Comparison of ENCODE assay signal across 15 mouse cellular contexts in genomic region chr19:56891438-56891837, GRCm38 (mm10). TPM values are rescaled to one million over a fixed set of nuclear protein-coding genes. Genes with fewer than 3 reads are reported as not detected.
DNase-seq lines count a peak whose midpoint lies in the region; ATAC-seq lines count a peak whose summit lies in the region.
"Had no signal": no experiment of that assay in that cellular context is flagged by ENCODE, and none has a peak within 500 bp of the region (broad histone marks: within the 10 kb centered on the region; RNA-seq: fewer than 3 reads in every experiment).

No protein-coding gene starts in this region.

- H3K4me1 ChIP-seq in lung, embryonic 15.5 days, result peaks cover 24% of the 10 kb centered on the region
- H3K4me1 ChIP-seq in embryonic facial prominence, embryonic 10.5 days, result peaks cover 24% of the 10 kb centered on the region
- H3K4me1 ChIP-seq: hindbrain, embryonic 13.5 days; liver, embryonic 13.5 days had no signal

- DNase-seq in lung, postnatal 4 days, result no peak
- peak; percentile 46 for DNase-seq in embryo, embryonic 10 days (ENCODE audit: low spot score)
- DNase-seq in embryonic facial prominence, embryonic 10.5 days (ENCODE audit: low spot score), result peak; percentile 44
- peak; percentile 51 for DNase-seq in retina, embryonic 14.5 days (ENCODE audit: low spot score)
- DNase-seq in layer of hippocampus, adult 9-10 months (ENCODE audit: low spot score), result no peak
- no peak for DNase-seq in frontal cortex, adult 2 months (ENCODE audit: extremely low spot score in 1 of 2, low spot score in 1 of 2)
- DNase-seq: cerebellum, postnatal 10 days; kidney, postnatal 25 days; liver, embryonic 13.5 days; thymus, postnatal 4 days had no signal

- WGBS in lung, embryonic 15.5 days, result 41% methylated on average over 2 of the region's 2 CpGs
- WGBS in embryonic facial prominence, embryonic 10.5 days, result 55% methylated on average over 2 of the region's 2 CpGs

- H3K4me2 ChIP-seq in lung, embryonic 15.5 days, result no peak overlapping the region
- H3K4me2 ChIP-seq: hindbrain, embryonic 13.5 days; liver, embryonic 13.5 days; midbrain, embryonic 12.5 days had no signal

- peak overlapping the region; percentile 41 for H3K27ac ChIP-seq in lung, embryonic 15.5 days
- H3K27ac ChIP-seq in embryonic facial prominence, embryonic 10.5 days (replicated peaks), result no peak overlapping the region
- H3K27ac ChIP-seq: hindbrain, embryonic 13.5 days; liver, embryonic 13.5 days; midbrain, embryonic 12.5 days had no signal

- no peaks in the 10 kb centered on the region for H3K36me3 ChIP-seq in lung, embryonic 15.5 days
- no peaks in the 10 kb centered on the region for H3K36me3 ChIP-seq in embryonic facial prominence, embryonic 10.5 days (replicated peaks)
- H3K36me3 ChIP-seq: hindbrain, embryonic 13.5 days; liver, embryonic 13.5 days; midbrain, embryonic 12.5 days had no signal

- no peak overlapping the region for H3K9ac ChIP-seq in lung, embryonic 15.5 days
- H3K9ac ChIP-seq: hindbrain, embryonic 13.5 days; liver, embryonic 13.5 days; midbrain, embryonic 12.5 days had no signal

- no peak overlapping the region for H3K4me3 ChIP-seq in lung, embryonic 15.5 days
- no peak overlapping the region for H3K4me3 ChIP-seq in embryonic facial prominence, embryonic 10.5 days
- H3K4me3 ChIP-seq: hindbrain, embryonic 13.5 days; liver, embryonic 13.5 days; midbrain, embryonic 12.5 days had no signal

- no peaks in the 10 kb centered on the region for H3K27me3 ChIP-seq in lung, embryonic 15.5 days
- no peaks in the 10 kb centered on the region for H3K27me3 ChIP-seq in embryonic facial prominence, embryonic 10.5 days (replicated peaks; ENCODE audit: low read depth, poor library complexity, severe bottlenecking)
- H3K27me3 ChIP-seq: CH12.LX; hindbrain, embryonic 13.5 days; liver, embryonic 13.5 days; midbrain, embryonic 12.5 days; Patski had no signal

- 0 out of 2 replicates have a peak, but pooled peaks have one; percentile 3 for ATAC-seq in lung, embryonic 15.5 days (ENCODE audit: borderline replicate concordance, extremely low read depth, low FRiP score, low TSS enrichment)
- ATAC-seq: Patski had no signal

- no peaks in the 10 kb centered on the region for H3K9me3 ChIP-seq in lung, embryonic 15.5 days
- H3K9me3 ChIP-seq in embryonic facial prominence, embryonic 10.5 days, result no peaks in the 10 kb centered on the region
- H3K9me3 ChIP-seq: hindbrain, embryonic 13.5 days; liver, embryonic 13.5 days; midbrain, embryonic 12.5 days had no signal

RNA-seq across cellular contexts. Expression of gene Vwa2, which starts 17.4 kb away (rescaled TPM):
- polyA plus RNA-seq in lung, embryonic 15.5 days (2015; fragmentation: Nextera tagmentation; extraction: Ambion mirVana), result 10.8 and 11.0 TPM in 2 replicates
- polyA plus RNA-seq in embryonic facial prominence, embryonic 10.5 days (2016; fragmentation: Nextera tagmentation; extraction: Ambion mirVana), result 5.7 and 6.4 TPM in 2 replicates
- polyA plus RNA-seq in frontal cortex, adult 2 months (2012; rRNA removed), result 0.02 and 0.04 TPM in 2 replicates
- polyA plus RNA-seq: liver, embryonic 13.5 days had no signal

Comparison
In these comparisons a context has a peak if more than half of its experiments do, and no peak if none do; other contexts are left out.
1. DNase-seq: peak in embryo, embryonic 10 days (single experiment), embryonic facial prominence, embryonic 10.5 days (single experiment) and retina, embryonic 14.5 days (single experiment); none in lung, postnatal 4 days (0 of 2), layer of hippocampus, adult 9-10 months (single experiment) and frontal cortex, adult 2 months (0 of 2).